Mouse (Mus musculus): ENCODE results near the gene Scgb2b2.

Scgb2b2 gene

GRCm38 (mm10) chr7:31290208-31290607, at the start of gene Scgb2b2:
TSS of gene Scgb2b2 (plus strand) at chr7:31290508.
- no peak for DNase-seq (ENCODE audit: low read depth, low spot score)

GRCm38 (mm10) chr7:31291721-31292120, 1.4 kb downstream of the Scgb2b2 start, which contains the start of gene Scgb1b2:
TSS of gene Scgb1b2 (minus strand) at chr7:31291821.
- DNase-seq (ENCODE audit: low read depth, low spot score): no peak

Measured in skeletal muscle tissue, adult 2 months (tissue).